Mouse (Mus musculus) hindbrain, embryonic 10.5 days (tissue): Measurements from ENCODE around the gene B9d2. TPM values are rescaled to one million over a fixed set of nuclear protein-coding genes. Genes with fewer than 3 reads are reported as not detected.

Experiments used
- DNase-seq: peaks from one replicate; pipeline ENCODE4 v3.0.0-alpha.2; 2017; ENCODE audit warnings: low spot score
- H3K27ac ChIP-seq: fragments of 300-500 bp; sonication (generic); 2 replicates; pipeline ENCODE4 v1.5.1; 2016; ENCODE audit warnings: mild to moderate bottlenecking, moderate library complexity
- H3K27me3 ChIP-seq: fragments of 300-500 bp; sonication (generic); 2 replicates; pipeline ENCODE4 v1.6.1; 2016; ENCODE audit warnings: mild to moderate bottlenecking; ENCODE audit not compliant: poor library complexity, insufficient read depth, severe bottlenecking
- H3K36me3 ChIP-seq: fragments of 300-500 bp; sonication (generic); 2 replicates; pipeline ENCODE4 v1.6.1; 2016; ENCODE audit warnings: mild to moderate bottlenecking, moderate library complexity
- H3K4me1 ChIP-seq: fragments of 300-500 bp; sonication (generic); replicated peaks from 2 replicates; pipeline ENCODE4 v1.6.1; 2016; ENCODE audit warnings: mild to moderate bottlenecking
- H3K4me3 ChIP-seq: fragments of 300-500 bp; sonication (generic); 2 replicates; pipeline ENCODE4 v1.5.1; 2016; ENCODE audit warnings: mild to moderate bottlenecking, moderate library complexity
- H3K9me3 ChIP-seq: fragments of 300-500 bp; sonication (generic); 2 replicates; pipeline ENCODE4 v1.6.1; 2016; ENCODE audit warnings: mild to moderate bottlenecking, moderate library complexity
- WGBS: fragments of 180-500 bp; shearing (Covaris S2); methylation state at CpG from one replicate; pipeline ENCODE4 v1.1.7; 2016; 5-methylcytosine and 5-hydroxymethylcytosine counted together
- polyA plus RNA-seq: library from polyadenylated mRNA; unstranded; fragments of >200 nt; fragmentation: Nextera tagmentation; extraction: Ambion mirVana; gene quantifications from 2 replicates; pipeline ENCODE4 v1.2.1, GENCODE M21; 2016

Gene B9d2
- polyA plus RNA-seq, 1 experiment from 2014 or later = 44.6 TPM

DNA sequence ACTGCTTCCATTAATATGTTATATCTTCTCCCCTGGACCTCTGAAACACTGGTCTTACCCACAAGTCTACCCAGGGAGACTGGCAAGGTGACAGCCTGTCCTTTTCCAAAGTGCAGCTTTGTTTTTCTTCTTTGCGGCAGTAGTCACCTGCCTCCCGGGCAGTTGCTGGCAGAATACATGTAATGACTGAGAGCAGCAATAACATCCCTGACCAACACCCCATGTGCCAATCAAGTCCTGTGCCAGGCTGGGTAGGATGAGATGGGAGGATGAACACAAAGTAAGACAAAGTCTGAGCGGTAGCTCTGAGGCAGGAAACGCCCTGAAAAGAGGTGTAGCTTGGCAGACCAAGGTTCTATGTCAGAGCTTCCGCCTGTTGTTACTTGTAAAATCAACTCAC is 47.2 kb downstream of the B9d2 start:
- H3K4me1 ChIP-seq = 0 out of 2 replicates have a peak, but pooled peaks cover 6% of the 10 kb centered on the region
- 95% methylated on average over 5 of the region's 5 CpGs for WGBS
- no peak overlapping the region for H3K27ac ChIP-seq
- no peak overlapping the region for H3K4me3 ChIP-seq
- H3K36me3 ChIP-seq = peaks cover 99% of the 10 kb centered on the region
- DNase-seq = no peak
- no peaks in the 10 kb centered on the region for H3K9me3 ChIP-seq
- no peaks in the 10 kb centered on the region for H3K27me3 ChIP-seq

DNA sequence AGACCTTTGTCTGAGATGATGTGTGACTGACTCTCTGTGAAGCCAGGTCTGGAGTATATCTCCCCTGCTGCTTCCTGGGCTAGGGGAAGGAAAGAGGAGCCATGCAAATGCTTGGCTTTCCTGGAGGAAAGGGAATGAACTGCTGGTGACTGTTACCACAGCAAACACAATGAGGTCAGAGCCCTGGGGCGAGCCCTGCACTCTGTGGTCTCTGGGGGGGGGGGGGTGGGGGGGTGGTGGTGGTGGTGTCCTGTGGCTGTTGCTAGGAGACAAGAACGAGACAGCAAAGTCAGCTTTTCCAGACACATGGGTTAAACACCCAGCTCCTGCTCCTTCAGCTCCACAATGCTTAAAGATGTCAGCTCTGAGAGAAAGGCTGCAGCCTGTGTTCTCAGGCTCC is 48.8 kb downstream of the B9d2 start:
- Histone ChIP-seq H3K27me3 (no peaks in the 10 kb centered on the region), H3K36me3 (peaks cover 99% of the 10 kb centered on the region), H3K4me1 (0 out of 2 replicates have a peak, but pooled peaks cover 6% of the 10 kb centered on the region), H3K9me3 (no peaks in the 10 kb centered on the region), H3K27ac (no peak overlapping the region), H3K4me3 (no peak overlapping the region)
- 54% methylated on average over 2 of the region's 2 CpGs for WGBS
- no peak for DNase-seq

DNA sequence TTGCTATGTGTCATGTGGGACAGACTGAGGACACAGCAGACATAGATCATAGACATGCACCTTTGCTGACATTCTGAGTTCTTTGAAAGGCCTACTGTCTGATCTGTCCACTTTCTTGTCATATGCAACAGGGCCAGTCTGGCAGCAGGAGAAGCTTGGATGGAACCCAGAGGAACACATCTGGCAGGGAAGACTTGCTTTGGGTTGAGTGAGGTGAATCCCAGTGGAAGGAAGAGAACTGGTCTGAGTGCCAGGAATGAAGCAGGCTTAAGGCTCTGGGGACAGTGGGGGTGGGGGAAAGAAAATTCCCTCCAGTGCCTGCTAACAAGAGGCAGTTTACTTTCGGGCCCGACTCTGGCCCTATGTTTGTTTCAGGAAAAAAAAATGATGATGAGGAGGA is 49.3 kb downstream of the B9d2 start:
- no peak for DNase-seq
- no peak overlapping the region for H3K27ac ChIP-seq
- no peaks in the 10 kb centered on the region for H3K9me3 ChIP-seq
- H3K27me3 ChIP-seq = no peaks in the 10 kb centered on the region
- 0 out of 2 replicates have a peak, but pooled peaks cover 6% of the 10 kb centered on the region for H3K4me1 ChIP-seq
- H3K4me3 ChIP-seq = no peak overlapping the region
- WGBS = 81% methylated on average over 2 of the region's 2 CpGs
- peaks cover 99% of the 10 kb centered on the region for H3K36me3 ChIP-seq

DNA sequence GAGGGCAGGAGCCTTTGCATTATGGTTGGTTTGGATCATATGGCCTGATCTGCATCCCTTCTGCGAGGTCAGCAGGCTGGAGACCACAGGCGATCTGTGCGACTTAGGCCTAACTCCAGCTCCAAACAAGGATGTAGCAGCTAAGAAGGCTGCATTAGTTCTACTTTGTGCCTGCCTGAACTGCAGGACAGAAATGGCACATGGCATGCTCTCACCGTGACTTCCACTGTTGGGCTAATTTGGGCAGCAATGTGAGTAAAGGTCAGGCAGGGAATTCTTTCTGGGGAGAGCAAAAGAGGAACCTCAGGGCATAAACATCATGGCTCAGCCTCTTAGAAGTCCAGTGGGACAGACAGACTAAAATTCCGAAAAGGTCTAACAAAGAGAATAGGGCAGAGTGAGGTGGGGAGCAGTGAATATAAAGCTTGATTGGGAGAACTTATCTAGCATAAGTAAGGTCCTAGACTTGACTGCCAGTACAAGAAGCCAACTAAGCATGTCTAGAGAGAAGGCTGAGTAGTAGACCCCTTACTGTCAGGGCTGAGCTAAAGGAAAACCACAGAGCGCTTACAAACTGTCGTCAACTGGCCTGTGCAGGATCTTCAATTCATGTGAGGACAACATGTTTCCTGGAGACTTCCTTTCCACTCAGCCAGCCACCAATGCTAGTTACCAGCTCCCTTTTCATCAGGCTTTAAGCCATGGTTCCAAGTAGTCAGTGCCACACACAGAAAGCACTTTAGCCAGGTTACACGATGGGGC is 50.9 kb downstream of the B9d2 start:
- H3K9me3 ChIP-seq = no peaks in the 10 kb centered on the region
- 0 out of 2 replicates have a peak, but pooled peaks cover 6% of the 10 kb centered on the region for H3K4me1 ChIP-seq
- no peak overlapping the region for H3K27ac ChIP-seq
- WGBS = 93% methylated on average over 8 of the region's 8 CpGs
- H3K27me3 ChIP-seq = no peaks in the 10 kb centered on the region
- no peak for DNase-seq
- peaks cover 99% of the 10 kb centered on the region for H3K36me3 ChIP-seq
- no peak overlapping the region for H3K4me3 ChIP-seq

DNA sequence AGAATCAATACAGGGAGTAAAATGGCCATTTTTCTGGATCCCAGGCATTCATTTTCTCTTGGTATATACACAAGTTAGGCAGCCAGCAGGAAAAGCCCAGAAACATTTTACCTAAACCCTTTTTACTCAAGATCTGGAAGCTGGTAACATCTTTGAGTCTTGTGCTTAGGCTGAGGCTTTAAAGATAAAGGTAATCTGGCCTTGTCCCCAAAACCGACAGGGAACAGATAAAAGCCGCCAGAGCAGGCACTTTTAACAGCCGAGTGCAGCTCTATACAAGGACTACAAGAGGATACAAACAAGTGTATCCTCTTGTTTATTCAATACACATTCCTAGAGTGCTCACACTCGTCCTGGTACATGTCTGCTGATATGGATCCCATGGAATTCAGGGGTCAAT is 54.4 kb downstream of the B9d2 start:
- DNase-seq = no peak
- H3K4me3 ChIP-seq = no peak overlapping the region
- 81% methylated on average over 4 of the region's 4 CpGs for WGBS
- H3K9me3 ChIP-seq = no peaks in the 10 kb centered on the region
- H3K36me3 ChIP-seq = peaks cover 100% of the 10 kb centered on the region
- H3K27me3 ChIP-seq = no peaks in the 10 kb centered on the region
- H3K4me1 ChIP-seq = no peaks in the 10 kb centered on the region
- H3K27ac ChIP-seq = no peak overlapping the region

Other genes starting within 250 kb of the B9d2 start
- 0.92 and 2.2 TPM in 2 replicates for gene Ceacam1, start 203.2 kb upstream of the B9d2 start, polyA plus RNA-seq
- gene Ceacam2, start 140.9 kb upstream of the B9d2 start, polyA plus RNA-seq = not detected in 2 replicates
- not detected in 2 replicates for gene Erich4, start 64.9 kb upstream of the B9d2 start, polyA plus RNA-seq
- gene Dmac2, start 61.4 kb upstream of the B9d2 start, polyA plus RNA-seq = 26.3 and 29.6 TPM in 2 replicates
- 0.87 and 1.8 TPM in 2 replicates for gene B3gnt8, start 54.1 kb upstream of the B9d2 start, polyA plus RNA-seq
- 45.3 and 49.4 TPM in 2 replicates for gene Bckdha, start 21.8 kb upstream of the B9d2 start, polyA plus RNA-seq
- 75.6 and 76.4 TPM in 2 replicates for gene Exosc5, start 21.6 kb upstream of the B9d2 start, polyA plus RNA-seq
- gene Tmem91, start 5.6 kb upstream of the B9d2 start, polyA plus RNA-seq = 3.1 and 3.2 TPM in 2 replicates
- 0.81 and 2.1 TPM in 2 replicates for gene Tgfb1, start 6.2 kb downstream of the B9d2 start, polyA plus RNA-seq
- gene Ccdc97, start 38.3 kb downstream of the B9d2 start, polyA plus RNA-seq = 32.4 and 44.0 TPM in 2 replicates
- 60.5 and 61.6 TPM in 2 replicates for gene Hnrnpul1, start 74.0 kb downstream of the B9d2 start, polyA plus RNA-seq
- 15.0 and 18.4 TPM in 2 replicates for gene Axl, start 107.9 kb downstream of the B9d2 start, polyA plus RNA-seq
- gene Cyp2s1, start 136.1 kb downstream of the B9d2 start, polyA plus RNA-seq = 0.44 and 0.46 TPM in 2 replicates
- gene Cyp2b10, start 216.8 kb downstream of the B9d2 start, polyA plus RNA-seq = not detected in 2 replicates